Mouse (Mus musculus) lung, adult 2 months (tissue): Measurements from ENCODE around the gene Fam227b.

Experiments
- CTCF ChIP-seq: fragments of 200-500 bp; IDR thresholded peaks from 2 replicates; pipeline ENCODE4 v1.5.1; 2011; ENCODE audit warnings: mild to moderate bottlenecking, low read length, control low read depth; ENCODE audit not compliant: insufficient read depth
- POLR2A ChIP-seq: fragments of 200-500 bp; IDR thresholded peaks from 2 replicates; pipeline ENCODE4 v1.6.1; 2011; ENCODE audit warnings: low read depth, mild to moderate bottlenecking, control low read depth, low read length, borderline replicate concordance; ENCODE audit errors: extremely low read depth

- TF ChIP-seq CTCF (no peak), POLR2A (no peak)
These were observed 118.5 kb downstream of the Fam227b start for GRCm38 (mm10) chr2:126033114-126033972.
